Mouse (Mus musculus): ENCODE measurements around the gene Setd2.

The Setd2 gene

DNA sequence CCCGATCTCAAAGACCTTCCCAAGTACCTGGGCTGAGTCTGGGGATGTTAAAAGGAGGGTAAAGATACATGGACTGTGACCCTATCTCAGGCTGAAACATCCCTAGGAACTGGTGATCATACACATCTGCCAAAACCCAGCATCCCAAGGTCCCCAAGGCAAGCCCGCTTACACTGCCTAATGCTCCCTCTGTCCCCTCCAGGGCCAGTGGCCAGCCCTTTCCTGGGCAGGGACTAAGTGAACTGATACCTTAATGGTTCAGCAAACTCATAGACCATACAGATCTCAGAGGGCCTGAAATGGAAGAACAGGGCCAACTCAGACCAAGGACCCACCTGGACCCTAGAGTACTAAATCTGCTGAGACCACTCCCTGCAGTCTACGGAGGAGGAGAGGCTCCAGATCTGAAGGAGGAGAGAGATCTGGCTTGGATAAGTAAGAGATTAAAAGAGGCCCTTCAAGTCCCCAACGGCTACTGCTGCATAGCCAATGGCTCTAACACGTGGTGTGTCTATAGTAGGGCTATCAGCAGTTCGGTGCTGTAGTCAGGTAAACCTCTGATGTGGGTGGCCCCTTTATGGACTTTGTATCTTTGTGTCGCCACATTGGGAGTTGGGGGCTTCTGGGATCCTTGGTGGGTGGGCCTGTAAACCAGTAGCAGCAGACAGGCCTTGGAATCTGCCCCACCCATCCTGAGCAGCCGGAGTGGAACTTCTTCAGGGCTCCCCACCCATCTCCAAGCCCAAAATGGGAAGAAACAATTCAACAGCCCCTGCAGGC, 91.2 kb downstream of the Setd2 start:
- no peak for DNase-seq (ENCODE audit: low read depth)

DNA sequence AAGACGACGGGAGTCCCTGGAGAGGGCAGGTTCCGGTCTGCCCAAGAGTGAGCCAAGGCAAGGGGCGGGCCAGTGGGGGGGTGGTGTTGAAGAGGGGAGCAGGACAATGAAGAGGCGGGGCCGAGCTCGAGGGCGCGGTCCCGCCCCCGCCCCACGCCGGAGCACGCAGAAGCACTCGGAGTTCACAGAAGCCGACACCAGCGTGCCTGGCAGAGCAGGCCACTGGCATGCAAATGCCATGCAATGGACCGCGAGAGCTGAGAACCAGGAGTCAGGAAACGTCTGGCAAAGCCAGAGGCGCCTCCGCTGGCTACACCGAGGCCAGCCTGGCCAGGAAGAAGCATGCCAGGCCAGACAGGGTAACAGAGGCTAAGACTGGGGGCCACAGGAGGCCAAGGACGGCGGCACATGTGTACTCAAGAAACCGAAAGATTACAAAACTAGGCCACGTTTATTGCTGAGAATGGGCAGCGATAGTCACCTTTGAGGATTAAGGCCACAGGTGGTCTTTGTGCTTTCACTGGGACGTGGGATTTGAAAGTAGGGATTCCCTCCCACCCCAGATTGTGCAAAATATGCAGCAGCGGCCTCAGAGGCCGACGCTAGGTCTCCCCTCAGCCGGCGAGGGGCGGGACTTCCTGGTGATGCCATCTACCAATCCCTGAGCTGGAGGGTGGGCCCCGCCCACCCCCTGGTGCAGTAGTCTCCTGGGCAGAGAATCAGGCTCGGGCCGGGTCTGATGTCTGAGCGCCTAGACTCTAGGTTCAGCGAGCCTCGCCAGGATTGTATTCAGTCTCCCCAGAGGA, 92.2 kb downstream of the Setd2 start, which contains the start of gene Nradd:
Gene Nradd, minus strand, starts transcription at position 92 of the 806 bp plus-strand sequence.
- peak; percentile 73 for DNase-seq (ENCODE audit: low read depth)

DNA sequence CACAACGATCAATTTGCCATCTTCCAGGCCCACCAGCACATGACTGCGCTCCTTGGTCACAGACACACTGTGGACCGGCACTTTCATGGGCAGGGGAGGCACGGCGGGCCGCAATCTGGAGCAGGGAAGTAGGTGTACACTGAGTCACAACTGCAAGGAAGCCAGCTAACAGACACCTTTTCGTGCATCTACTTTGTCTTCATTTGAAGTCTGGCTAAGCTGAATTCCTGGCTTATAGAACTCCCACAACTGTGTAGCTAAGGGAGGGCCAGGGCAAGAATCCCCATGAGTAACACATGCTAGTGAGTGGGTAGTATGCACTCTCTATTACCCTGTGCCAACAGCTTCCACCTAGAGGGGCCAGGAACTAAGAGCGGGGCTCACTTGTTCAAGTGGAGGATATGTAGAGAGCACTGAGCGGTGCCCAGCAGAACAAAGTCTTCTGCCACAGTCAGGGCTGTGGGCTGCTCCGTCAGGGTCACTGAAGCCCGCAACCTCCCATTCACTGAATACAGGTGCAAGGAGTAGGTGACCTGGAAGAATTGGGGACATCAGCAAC, 93.0 kb downstream of the Setd2 start:
- no peak for DNase-seq (ENCODE audit: low read depth)

DNA sequence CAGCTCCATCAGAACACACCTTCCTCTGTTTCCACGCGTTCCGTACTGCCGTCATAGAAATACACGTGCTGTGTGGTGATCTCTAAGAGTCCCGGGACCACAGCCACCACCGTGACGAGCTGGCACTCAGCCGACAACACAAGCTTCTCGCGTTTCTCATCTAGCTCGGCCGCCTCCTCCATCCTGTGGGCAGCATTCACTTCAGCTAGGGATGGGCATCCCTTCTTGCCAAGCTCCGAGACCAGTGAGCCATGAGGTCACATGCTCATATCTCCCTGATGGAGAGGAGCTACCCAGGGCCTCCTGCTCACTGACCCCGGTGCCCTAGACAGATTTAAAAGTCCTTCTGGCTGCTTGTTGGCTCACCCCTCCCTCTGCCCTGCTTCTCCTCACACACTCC, 97.8 kb downstream of the Setd2 start:
- DNase-seq (ENCODE audit: low read depth) = no peak

DNA sequence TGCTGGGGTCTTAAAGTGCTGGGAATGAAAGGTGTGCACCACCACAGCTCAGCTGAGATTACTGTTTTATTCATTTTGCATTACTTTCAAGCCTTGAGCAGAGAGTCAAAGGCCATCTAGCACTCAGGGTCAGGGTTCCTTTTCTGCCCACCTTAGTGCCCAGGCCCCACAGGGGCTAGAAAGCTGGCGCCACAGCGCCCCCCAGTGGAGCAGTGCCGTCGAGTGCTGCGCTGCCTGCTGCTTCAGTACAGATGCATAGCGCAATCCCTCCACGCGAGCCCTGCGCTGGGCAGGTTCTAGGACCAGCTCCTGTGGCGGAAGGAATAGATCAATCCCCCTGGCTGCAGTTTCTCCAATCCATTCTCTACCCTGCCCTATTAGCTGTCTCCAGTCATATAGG, 98.8 kb downstream of the Setd2 start:
- no peak for DNase-seq (ENCODE audit: low read depth)

DNA sequence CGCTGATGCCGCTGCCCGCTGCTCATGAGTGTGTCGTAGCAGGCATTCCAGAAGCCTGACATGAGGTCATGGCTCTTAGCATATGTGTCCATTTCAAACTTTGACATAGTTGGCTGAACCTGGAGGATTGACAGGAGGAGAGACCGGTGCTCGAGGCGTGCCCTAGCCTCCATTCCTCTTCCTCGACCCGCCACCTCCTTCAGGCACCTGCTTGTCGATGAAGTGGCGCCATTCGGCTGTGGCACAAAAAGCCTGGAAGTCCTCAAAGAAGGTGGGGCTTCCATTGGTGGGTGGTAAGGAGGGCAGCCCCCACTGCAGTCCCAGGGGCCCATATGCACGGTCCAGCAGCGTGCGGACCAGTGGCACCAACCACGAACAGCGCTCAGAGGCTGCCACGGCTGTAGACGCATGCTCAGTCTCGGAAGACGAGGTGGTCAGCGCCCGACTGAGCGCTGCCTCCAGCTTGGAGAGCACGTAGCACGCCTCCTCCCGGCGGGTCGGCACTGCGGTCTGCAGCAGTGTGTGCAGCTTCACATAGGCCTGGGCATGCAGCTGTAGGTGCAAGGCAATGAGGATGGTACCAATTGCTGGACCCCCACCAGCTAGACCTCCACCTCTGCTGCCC, 99.4 kb downstream of the Setd2 start:
- DNase-seq (ENCODE audit: low read depth) = no peak

DNA sequence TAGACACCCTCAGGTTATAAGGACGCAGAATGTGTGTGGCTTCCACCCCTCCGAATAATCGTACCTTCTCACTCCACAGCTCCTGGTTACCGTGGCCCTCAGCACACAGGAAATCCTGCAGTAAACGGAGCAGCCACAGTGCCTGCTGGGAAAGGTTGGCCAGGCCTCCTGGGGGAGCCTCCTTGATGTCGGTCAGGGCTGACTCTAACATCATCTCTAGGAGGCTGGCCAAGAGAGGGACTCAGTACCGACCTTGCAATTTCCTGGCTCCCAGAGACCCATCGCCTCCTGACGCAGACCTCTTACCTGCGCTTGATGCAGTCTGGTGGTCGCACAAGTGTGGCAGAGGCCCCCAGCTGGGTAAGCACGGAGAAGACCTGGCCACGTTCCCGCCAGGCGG, 100.3 kb downstream of the Setd2 start:
- no peak for DNase-seq (ENCODE audit: low read depth)

DNA sequence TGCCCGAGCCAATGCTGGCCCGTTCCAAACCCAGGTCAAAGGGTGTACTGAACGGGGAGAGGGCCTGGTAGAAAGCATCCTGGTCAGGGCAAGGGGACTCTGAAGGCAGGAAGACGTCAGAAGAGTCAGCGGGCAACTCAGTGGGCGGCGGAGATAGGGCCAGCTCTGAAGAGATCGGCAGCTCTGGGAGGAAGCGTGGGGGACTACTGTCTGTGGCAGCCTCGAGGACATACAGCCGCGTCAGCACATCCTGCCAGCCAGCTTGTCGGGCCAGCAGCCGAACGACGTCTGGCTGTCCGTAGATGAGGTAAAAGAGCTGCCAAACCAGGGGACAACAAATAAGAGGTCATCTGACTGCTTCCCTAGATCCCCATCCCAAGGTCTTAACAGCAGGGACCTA, 101.5 kb downstream of the Setd2 start:
- DNase-seq (ENCODE audit: low read depth) = no peak

DNA sequence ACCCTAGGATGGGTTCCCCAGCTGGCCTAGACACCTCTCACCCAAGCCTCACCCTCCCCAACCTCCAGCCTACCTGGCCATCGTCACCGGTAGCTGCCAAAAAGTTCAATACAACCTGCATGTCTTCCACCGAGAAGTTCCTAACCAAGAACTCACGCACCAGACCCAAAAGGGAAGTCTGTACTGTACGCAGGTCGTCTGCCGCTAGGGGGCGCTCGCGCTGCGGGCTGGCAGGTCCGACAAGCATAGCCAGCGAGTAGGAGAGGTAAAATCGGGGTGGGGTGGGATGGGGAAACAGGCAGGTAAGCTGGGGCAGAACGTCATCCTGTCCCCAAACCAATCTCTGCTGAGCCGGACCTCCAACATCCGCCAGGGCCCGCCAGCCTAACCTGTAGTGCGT, 102.8 kb downstream of the Setd2 start:
- DNase-seq (ENCODE audit: low read depth) = no peak

DNA sequence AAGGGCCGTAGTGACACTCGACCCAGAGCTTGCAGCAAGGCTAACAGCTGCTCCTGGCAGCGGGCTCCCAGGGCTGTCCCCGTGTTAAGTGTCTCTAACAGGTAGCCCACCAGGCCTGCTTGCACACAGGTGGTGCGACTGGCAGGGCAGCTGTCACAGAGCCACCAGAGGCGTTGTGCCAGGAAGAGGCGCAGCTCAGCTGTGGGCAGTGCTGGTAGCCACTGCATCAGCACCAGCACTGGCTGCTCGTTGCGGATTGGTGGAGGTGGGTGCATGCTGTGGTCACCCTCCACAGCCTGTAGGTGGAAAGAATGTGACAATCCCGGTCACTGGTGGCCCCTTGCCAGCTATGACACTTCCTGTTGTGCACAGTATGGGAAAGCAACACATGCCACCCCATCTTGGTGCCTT, 106.2 kb downstream of the Setd2 start:
- DNase-seq (ENCODE audit: low read depth) = no peak

DNA sequence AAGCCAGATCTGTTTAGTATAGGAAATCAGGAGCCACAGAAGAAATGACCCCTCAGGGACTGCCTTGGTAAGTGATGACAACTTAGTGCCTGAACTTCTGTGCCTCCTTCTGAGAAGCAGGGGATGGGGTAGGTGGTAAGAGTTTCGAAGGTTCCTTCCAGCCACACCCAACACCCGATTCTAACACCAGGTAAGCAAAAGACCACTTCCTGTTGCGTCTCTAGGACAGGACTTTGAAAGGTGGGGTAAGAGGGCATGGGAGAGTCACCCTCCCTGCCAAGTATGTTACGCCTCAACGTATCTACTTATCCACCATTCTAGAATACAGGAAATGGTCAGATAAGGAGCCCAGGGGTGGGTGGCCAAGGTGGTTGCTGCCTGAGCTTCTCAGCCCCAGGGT, 108.6 kb downstream of the Setd2 start:
- no peak for DNase-seq (ENCODE audit: low read depth)

DNA sequence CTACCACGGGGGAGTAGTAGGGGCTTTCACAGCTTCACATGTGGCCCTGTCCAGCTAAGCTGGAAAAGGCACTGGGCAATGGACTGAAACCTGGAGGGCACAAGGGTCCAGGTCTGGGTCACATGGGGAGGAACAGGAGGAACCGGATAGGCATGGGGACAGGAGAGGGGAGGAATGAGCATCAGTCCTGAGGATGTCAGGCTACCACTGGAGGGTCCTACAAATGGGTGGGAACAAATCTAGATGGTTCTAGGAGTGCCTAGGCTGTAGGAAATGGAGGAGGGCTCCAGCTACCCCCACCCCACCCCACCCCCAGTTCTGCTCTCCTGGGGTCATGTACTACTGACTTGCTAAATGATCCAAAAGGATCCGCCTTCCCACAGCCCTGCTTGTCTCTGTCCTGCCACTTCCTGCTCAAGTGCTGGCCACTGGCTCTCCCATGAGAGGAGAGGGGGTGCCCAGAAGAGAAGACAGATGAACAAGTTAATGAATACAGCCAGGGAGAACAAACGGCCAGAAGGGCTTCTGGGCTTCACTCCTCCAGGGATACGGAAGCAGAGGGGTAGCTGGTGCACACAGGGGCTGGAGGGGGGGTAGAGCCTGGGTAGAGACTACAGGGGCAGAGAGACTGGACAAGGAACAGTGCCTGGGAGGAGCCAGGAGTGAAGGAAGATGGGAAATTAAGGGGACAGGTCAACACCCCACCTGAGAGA, 110.6 kb downstream of the Setd2 start:
- DNase-seq (ENCODE audit: low read depth) = no peak

DNA sequence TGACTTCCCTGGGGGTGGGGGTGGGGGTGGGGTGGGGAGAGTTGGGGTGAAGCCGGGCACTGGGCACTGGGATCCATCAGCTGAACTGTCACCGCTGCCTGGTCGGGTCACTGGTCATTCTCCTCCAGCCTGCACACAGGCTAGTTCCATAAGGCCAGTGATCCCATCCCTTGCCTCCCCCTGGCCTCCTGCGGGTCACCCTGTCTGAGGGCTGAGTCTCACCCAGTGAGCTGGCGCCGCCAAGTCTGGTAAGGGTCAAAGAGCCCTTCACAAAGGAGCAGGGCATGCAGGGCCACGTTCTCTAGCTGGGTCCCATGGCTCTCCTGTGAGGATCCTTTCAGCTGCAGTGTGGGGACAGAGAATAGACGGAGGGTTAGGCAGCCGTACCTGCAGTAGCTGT, 111.4 kb downstream of the Setd2 start:
- no peak for DNase-seq (ENCODE audit: low read depth)

DNA sequence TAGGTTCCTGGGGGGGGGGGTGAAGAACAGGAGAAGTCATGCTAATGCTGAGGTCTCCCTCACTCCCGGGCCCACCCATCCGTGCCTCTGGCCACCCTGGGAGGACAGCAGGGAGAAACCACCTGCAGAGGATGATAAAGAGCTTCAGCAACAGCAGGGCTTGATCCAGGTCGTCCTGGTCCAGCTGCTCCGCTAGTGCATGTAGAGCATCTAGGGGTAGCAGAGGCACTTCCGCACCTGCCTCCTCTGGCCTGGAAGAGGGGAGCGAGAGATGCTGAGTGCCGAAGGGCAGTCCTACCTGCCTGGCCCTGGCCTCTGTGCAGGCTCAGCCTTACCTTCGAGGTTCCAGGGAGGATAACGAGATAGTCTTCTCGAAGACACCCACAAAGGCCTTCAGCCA, 111.9 kb downstream of the Setd2 start:
- DNase-seq (ENCODE audit: low read depth) = no peak

DNA sequence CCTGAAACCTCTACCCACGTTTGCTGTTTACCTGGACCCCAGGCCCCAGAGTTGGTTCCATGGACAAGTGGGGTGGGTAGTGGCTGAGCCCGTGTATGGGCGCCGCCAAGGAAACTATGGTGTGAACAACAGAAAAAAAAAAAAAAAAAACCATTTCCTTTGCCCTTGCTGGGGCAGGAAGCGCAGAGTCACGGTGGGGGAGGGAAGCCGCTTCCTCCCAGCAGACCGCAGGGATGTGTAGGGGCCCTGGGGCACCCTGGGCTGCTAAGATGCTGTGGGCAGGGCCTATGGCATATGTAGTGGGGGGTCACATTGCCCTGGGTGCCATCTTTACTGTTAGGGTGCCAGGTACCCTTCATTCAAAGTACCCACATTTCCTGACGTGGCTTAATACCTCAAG, 112.8 kb downstream of the Setd2 start:
- no peak for DNase-seq (ENCODE audit: low read depth)

DNA sequence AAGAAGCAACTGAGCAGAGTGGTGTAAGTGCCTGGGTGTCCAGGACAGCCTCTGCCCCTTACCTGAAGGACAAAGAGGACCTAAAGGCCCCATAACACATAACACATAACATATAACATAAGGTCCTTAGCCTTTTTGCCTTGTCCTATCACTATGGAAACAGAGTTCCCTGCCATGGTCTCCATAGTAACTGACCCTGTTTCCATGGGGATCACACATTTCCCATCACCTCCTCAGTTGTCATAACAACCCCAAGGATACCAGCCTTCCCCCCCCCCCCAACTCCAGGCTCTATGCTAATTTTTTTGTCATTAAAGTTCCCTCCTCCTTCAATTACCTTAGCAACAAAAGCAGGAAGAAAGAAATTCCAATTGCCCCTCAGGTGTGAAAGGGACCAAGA, 117.4 kb downstream of the Setd2 start:
- DNase-seq (ENCODE audit: low read depth) = no peak

DNA sequence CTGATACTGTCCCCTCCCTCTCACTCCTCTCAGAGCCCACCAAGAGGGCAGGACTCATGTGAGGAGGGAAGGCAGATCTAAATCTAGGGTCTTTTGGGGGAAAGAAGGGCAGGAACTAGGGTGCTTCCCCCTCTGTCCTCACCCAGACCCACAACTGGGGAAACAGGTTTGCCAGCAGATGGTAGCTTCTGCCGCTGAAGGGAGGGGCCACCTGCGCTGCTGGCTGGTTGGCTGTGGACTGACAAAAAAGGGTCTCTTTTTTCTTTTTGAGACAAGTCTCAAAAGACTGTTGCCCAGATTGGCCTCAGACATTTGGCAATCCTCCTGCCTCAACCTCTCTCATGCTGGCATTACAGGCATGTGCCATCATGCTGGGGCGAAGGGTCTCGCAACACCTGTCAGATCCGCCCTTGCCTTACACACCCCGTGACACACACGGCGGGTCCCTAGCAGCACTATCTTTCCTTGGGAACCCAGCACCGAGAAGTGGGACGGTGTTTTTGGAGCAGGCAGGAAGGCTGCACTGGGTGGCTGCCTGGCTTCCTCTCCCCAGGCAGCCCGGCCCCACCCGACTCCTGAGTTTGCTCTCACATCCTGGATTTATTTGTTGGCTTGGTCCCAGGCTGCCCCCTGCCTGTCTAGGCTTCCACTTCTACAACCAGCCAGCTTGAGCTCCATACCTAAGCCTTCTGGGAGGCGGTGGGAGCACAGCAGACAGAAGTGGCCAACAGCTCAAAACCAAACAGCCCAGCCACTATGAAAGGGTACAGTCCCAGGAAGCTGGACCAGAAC, 119.7 kb downstream of the Setd2 start:
- DNase-seq (ENCODE audit: low read depth) = no peak

DNA sequence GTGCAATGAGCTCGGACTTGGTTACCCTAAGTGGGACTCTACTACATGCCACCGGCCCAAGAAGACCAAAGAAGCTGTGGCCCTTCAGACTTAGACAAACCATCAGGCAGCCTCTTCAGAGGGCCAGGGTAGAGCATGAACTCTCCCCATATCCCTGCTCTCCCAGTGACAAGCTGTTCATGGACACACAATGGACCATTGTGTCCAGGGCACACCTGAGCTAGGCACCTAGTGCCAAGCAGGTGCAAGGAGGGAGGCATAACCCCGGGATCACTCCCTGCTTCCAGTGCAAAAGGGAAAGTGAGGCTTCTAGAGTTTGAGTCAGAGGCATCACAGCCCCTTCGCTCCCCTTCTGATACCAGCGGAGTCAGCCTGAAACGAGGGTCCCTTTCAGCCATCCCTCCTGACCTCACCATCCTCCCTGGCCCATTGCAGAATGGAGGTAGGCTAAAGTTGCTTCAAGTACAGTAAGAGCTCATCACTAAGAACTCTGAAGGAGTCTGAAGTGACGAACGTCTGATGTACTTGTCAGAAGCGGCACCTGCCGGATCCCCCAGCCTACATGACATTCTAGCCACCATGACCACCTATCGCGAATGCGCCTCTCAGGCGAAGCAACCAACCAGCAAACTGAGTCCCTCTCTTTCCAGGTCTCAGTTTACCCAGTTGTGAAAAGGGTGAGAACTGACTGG, 120.7 kb downstream of the Setd2 start:
- no peak for DNase-seq (ENCODE audit: low read depth)

DNA sequence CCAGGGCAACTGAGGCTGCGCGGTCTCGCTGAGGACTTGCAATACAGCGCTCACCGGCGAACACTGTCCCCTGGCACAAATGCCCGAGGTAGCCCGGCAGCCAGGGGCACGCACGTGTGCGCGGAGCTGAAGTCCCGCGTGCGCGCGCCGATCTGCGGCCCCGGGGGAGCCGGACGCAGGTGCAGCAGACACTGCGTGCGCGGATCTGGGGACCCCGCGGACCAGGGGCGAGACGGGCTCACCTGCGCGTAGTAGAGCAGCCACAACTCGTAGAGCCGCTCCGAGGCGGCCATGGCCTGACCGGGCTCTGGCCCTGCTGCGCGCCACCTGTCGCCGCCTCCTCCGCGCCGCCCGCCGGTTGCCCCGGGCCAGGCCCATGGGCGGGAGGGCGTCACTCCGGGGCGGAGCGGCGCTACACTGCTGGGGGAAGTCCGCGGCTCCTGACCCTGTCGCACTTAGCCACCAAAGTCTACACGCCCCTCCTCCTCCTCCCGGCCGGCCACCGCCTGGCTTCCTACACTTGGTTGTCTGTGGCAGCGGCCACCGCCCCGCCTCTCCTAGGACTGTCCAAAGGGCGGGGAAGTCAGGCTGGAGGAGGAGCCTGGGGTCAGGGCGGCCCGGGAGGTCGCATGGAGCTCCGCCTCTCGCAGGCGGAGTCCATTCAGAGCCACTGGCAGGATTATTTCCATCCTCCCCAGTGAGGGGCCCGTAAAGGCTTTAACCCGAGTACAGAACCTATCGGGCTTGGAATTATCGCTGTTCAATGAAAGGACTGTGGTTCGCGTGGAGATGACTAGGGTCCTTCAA, 121.5 kb downstream of the Setd2 start, which contains the start of gene Nbeal2:
Gene Nbeal2, minus strand, starts transcription at position 507 of the 807 bp plus-strand sequence.
- DNase-seq (ENCODE audit: low read depth) = peak; percentile 46

Measured in fibroblast of lung, adult 2 months (primary cell).